Mouse (Mus musculus): Measurements from ENCODE around the gene Osbpl8.

DNA sequence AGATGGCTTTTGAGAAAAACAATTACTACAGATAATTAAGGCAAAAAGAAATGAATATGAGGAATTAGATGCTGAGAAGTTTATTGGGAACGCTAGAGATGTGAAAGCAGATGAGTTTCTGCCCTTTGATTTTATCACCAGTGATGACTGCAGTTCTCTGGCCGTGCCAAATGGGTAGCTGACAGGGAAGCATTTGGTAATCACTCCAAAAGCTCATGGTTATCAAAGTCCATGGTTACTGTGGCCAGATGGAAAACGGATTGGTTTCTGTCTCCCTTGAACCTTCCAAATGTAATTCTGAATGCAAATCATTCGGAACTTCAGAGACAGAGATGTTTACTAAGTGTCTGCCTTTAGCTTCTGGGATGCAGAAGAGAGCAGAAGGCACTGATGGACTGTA is 37.1 kb downstream of the Osbpl8 start:
- TF ChIP-seq CTCF (IDR thresholded peaks at IDR 0.05; ENCODE audit: extremely low read depth, insufficient read depth, low read length) (no peak), POLR2A (IDR thresholded peaks at IDR 0.05; ENCODE audit: extremely low read depth, insufficient read depth, low read length) (no peak)

All from cortical plate, adult 2 months (tissue).